Mouse (Mus musculus): ENCODE results near the gene Serpinh1. TPM values are rescaled to one million over a fixed set of nuclear protein-coding genes. Genes with fewer than 3 reads are reported as not detected.

Serpinh1 gene
- polyA plus RNA-seq, 1 experiment from 2014 or later = 1,149 TPM

DNA sequence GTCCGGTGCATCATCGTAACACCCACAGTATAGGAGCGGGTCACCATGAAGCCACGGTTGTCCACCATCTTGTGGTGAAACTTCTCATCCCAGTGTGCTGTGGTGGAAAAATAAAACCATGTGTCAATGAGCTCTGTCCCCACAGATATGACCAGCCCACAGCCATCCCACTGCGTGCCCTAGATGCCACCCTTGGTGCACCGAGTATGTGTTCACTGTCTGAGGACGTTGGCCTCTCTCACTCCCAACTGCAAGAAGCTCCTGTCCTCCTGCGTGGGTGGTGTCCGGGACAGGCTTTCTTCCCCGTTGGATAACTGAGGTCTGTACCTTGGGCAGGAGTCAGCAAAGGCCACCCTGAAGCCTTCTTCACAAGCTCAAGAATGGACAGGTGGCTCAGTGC is 5.8 kb downstream of the Serpinh1 start:
- no peak overlapping the region for H3K27ac ChIP-seq (ENCODE audit: low read length)
- H3K4me1 ChIP-seq (ENCODE audit: control insufficient read depth, insufficient read depth, low read length) = peaks cover 34% of the 10 kb centered on the region
- H3K36me3 ChIP-seq (ENCODE audit: control insufficient read depth, insufficient read depth) = peaks cover 57% of the 10 kb centered on the region
- 94% methylated on average over 10 of the region's 10 CpGs for WGBS
- H3K4me3 ChIP-seq (ENCODE audit: low read length) = no peak overlapping the region
- no peak overlapping the region for H3K4me2 ChIP-seq (ENCODE audit: low read depth, low read length)
- H3K27me3 ChIP-seq (ENCODE audit: control insufficient read depth, insufficient read depth, low read length) = no peaks in the 10 kb centered on the region
- H3K9ac ChIP-seq (ENCODE audit: low read length) = no peak overlapping the region
- ATAC-seq (replicated peaks; ENCODE audit: extremely low read depth, insufficient read depth, low FRiP score) = no peak
- no peaks in the 10 kb centered on the region for H3K9me3 ChIP-seq (replicated peaks; ENCODE audit: control insufficient read depth, low read length)

DNA sequence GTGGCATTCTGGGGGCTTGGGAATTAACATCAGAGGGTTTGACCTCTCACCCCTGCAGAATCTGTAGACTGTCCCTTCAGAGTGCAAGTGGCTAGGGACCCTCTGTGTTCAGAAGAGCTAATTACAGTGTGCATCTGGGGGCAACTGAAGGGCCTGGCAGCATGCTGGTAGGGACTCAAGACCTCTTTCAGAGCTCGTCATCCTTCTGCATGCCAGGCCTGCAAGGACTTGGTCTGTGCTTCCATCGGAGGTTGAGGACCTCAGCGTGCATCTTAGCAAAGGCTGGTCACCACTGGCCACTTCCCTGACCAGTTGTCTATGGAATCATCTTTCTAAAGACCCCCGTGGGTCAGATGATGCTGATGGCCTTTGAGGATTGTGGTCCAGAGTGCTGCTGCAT is 9.5 kb downstream of the Serpinh1 start:
- WGBS = 86% methylated on average over 4 of the region's 4 CpGs
- Histone ChIP-seq H3K9me3 (replicated peaks; ENCODE audit: control insufficient read depth, low read length) (no peaks in the 10 kb centered on the region), H3K27ac (ENCODE audit: low read length) (no peak overlapping the region), H3K4me1 (ENCODE audit: control insufficient read depth, insufficient read depth, low read length) (peaks cover 13% of the 10 kb centered on the region), H3K9ac (ENCODE audit: low read length) (no peak overlapping the region), H3K36me3 (ENCODE audit: control insufficient read depth, insufficient read depth) (peaks cover 46% of the 10 kb centered on the region), H3K27me3 (ENCODE audit: control insufficient read depth, insufficient read depth, low read length) (no peaks in the 10 kb centered on the region), H3K4me2 (ENCODE audit: low read depth, low read length) (no peak overlapping the region), H3K4me3 (ENCODE audit: low read length) (no peak overlapping the region)
- no peak for ATAC-seq (replicated peaks; ENCODE audit: extremely low read depth, insufficient read depth, low FRiP score)

- no peak overlapping the region for H3K27ac ChIP-seq (ENCODE audit: low read length)
- 73% methylated on average over 8 of the region's 8 CpGs for WGBS
- no peak overlapping the region for H3K9ac ChIP-seq (ENCODE audit: low read length)
- H3K4me3 ChIP-seq (ENCODE audit: low read length) = no peak overlapping the region
- H3K9me3 ChIP-seq (replicated peaks; ENCODE audit: control insufficient read depth, low read length) = no peaks in the 10 kb centered on the region
- H3K36me3 ChIP-seq (ENCODE audit: control insufficient read depth, insufficient read depth) = peaks cover 17% of the 10 kb centered on the region
- H3K4me1 ChIP-seq (ENCODE audit: control insufficient read depth, insufficient read depth, low read length) = peaks cover 1% of the 10 kb centered on the region; the same call in 1 of the 2 replicates
- no peak for ATAC-seq (replicated peaks; ENCODE audit: extremely low read depth, insufficient read depth, low FRiP score)
- no peaks in the 10 kb centered on the region for H3K27me3 ChIP-seq (ENCODE audit: control insufficient read depth, insufficient read depth, low read length)
- no peak overlapping the region for H3K4me2 ChIP-seq (ENCODE audit: low read depth, low read length)
These were observed 12.3 kb downstream of the Serpinh1 start for GRCm38 (mm10) chr7:99340736-99341135.

- Histone ChIP-seq H3K27me3 (ENCODE audit: control insufficient read depth, insufficient read depth, low read length) (no peaks in the 10 kb centered on the region), H3K9me3 (replicated peaks; ENCODE audit: control insufficient read depth, low read length) (no peaks in the 10 kb centered on the region), H3K9ac (ENCODE audit: low read length) (no peak overlapping the region), H3K4me3 (ENCODE audit: low read length) (no peak overlapping the region), H3K27ac (ENCODE audit: low read length) (no peak overlapping the region), H3K4me2 (ENCODE audit: low read depth, low read length) (no peak overlapping the region), H3K4me1 (ENCODE audit: control insufficient read depth, insufficient read depth, low read length) (no peaks in the 10 kb centered on the region), H3K36me3 (ENCODE audit: control insufficient read depth, insufficient read depth) (no peaks in the 10 kb centered on the region)
- ATAC-seq (replicated peaks; ENCODE audit: extremely low read depth, insufficient read depth, low FRiP score) = peak; percentile 79
- WGBS = 33% methylated on average over 12 of the region's 12 CpGs
These were observed 20.1 kb downstream of the Serpinh1 start for GRCm38 (mm10) chr7:99332774-99333480.

- Histone ChIP-seq H3K9me3 (replicated peaks; ENCODE audit: control insufficient read depth, low read length) (no peaks in the 10 kb centered on the region), H3K4me2 (ENCODE audit: low read depth, low read length) (no peak overlapping the region), H3K4me1 (ENCODE audit: control insufficient read depth, insufficient read depth, low read length) (no peaks in the 10 kb centered on the region), H3K4me3 (ENCODE audit: low read length) (no peak overlapping the region), H3K27me3 (ENCODE audit: control insufficient read depth, insufficient read depth, low read length) (peaks cover 5% of the 10 kb centered on the region; the same call in 1 of the 2 replicates), H3K27ac (ENCODE audit: low read length) (no peak overlapping the region), H3K36me3 (ENCODE audit: control insufficient read depth, insufficient read depth) (no peaks in the 10 kb centered on the region), H3K9ac (ENCODE audit: low read length) (no peak overlapping the region)
- 83% methylated on average over 5 of the region's 5 CpGs for WGBS
- ATAC-seq (replicated peaks; ENCODE audit: extremely low read depth, insufficient read depth, low FRiP score) = no peak
These were observed 23.0 kb downstream of the Serpinh1 start for GRCm38 (mm10) chr7:99330012-99330411.

DNA sequence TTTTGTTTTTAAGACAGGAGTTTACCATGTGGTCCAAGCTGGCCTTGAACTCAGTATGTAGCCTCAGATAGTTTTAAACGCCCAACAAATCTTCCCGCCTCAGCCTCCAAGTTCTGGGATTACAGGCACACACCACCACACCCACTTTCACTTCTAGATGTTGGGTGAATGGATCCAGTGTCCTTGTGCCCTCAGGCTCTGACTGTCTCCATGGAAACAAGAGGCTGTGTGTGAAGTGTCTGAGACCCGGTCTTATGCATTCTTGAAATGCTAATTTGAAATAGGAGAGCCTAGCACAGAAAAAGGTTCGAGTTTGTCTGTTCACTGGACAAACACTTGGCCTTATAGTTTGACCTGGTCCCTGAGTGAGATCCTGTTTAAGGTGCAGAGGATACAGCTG is 24.2 kb downstream of the Serpinh1 start:
- Histone ChIP-seq H3K4me3 (ENCODE audit: low read length) (no peak overlapping the region), H3K36me3 (ENCODE audit: control insufficient read depth, insufficient read depth) (no peaks in the 10 kb centered on the region), H3K27me3 (ENCODE audit: control insufficient read depth, insufficient read depth, low read length) (peaks cover 5% of the 10 kb centered on the region), H3K9me3 (replicated peaks; ENCODE audit: control insufficient read depth, low read length) (no peaks in the 10 kb centered on the region), H3K27ac (ENCODE audit: low read length) (no peak overlapping the region), H3K4me1 (ENCODE audit: control insufficient read depth, insufficient read depth, low read length) (no peaks in the 10 kb centered on the region), H3K9ac (ENCODE audit: low read length) (no peak overlapping the region), H3K4me2 (ENCODE audit: low read depth, low read length) (no peak overlapping the region)
- WGBS = 64% methylated on average over 4 of the region's 4 CpGs
- ATAC-seq (replicated peaks; ENCODE audit: extremely low read depth, insufficient read depth, low FRiP score) = no peak

GRCm38 (mm10) chr7:99326128-99326527 is 26.9 kb downstream of the Serpinh1 start:
- Histone ChIP-seq H3K9ac (ENCODE audit: low read length) (no peak overlapping the region), H3K27ac (ENCODE audit: low read length) (no peak overlapping the region), H3K4me1 (ENCODE audit: control insufficient read depth, insufficient read depth, low read length) (no peaks in the 10 kb centered on the region), H3K36me3 (ENCODE audit: control insufficient read depth, insufficient read depth) (no peaks in the 10 kb centered on the region), H3K9me3 (replicated peaks; ENCODE audit: control insufficient read depth, low read length) (no peaks in the 10 kb centered on the region), H3K4me3 (ENCODE audit: low read length) (no peak overlapping the region), H3K27me3 (ENCODE audit: control insufficient read depth, insufficient read depth, low read length) (peaks cover 9% of the 10 kb centered on the region), H3K4me2 (ENCODE audit: low read depth, low read length) (no peak overlapping the region)
- no peak for ATAC-seq (replicated peaks; ENCODE audit: extremely low read depth, insufficient read depth, low FRiP score)
- 65% methylated on average over 6 of the region's 6 CpGs for WGBS

- Histone ChIP-seq H3K27me3 (ENCODE audit: control insufficient read depth, insufficient read depth, low read length) (peaks cover 9% of the 10 kb centered on the region), H3K4me3 (ENCODE audit: low read length) (no peak overlapping the region), H3K9ac (ENCODE audit: low read length) (no peak overlapping the region), H3K9me3 (replicated peaks; ENCODE audit: control insufficient read depth, low read length) (no peaks in the 10 kb centered on the region), H3K27ac (ENCODE audit: low read length) (no peak overlapping the region), H3K4me2 (ENCODE audit: low read depth, low read length) (no peak overlapping the region), H3K4me1 (ENCODE audit: control insufficient read depth, insufficient read depth, low read length) (peaks cover 4% of the 10 kb centered on the region; the same call in 1 of the 2 replicates), H3K36me3 (ENCODE audit: control insufficient read depth, insufficient read depth) (no peaks in the 10 kb centered on the region)
- no peak for ATAC-seq (replicated peaks; ENCODE audit: extremely low read depth, insufficient read depth, low FRiP score)
- 39% methylated on average over 10 of the region's 10 CpGs for WGBS
These were observed 28.2 kb downstream of the Serpinh1 start for GRCm38 (mm10) chr7:99324810-99325209.

GRCm38 (mm10) chr7:99323321-99323700 is 29.7 kb downstream of the Serpinh1 start:
- Histone ChIP-seq H3K9me3 (replicated peaks; ENCODE audit: control insufficient read depth, low read length) (no peaks in the 10 kb centered on the region), H3K27me3 (ENCODE audit: control insufficient read depth, insufficient read depth, low read length) (peaks cover 9% of the 10 kb centered on the region), H3K4me3 (ENCODE audit: low read length) (no peak overlapping the region), H3K36me3 (ENCODE audit: control insufficient read depth, insufficient read depth) (no peaks in the 10 kb centered on the region), H3K9ac (ENCODE audit: low read length) (no peak overlapping the region), H3K27ac (ENCODE audit: low read length) (no peak overlapping the region), H3K4me1 (ENCODE audit: control insufficient read depth, insufficient read depth, low read length) (peaks cover 4% of the 10 kb centered on the region; the same call in 1 of the 2 replicates), H3K4me2 (ENCODE audit: low read depth, low read length) (no peak overlapping the region)
- no peak for ATAC-seq (replicated peaks; ENCODE audit: extremely low read depth, insufficient read depth, low FRiP score)
- WGBS = 78% methylated on average over 9 of the region's 9 CpGs

All from heart, embryonic 16.5 days (tissue).